Mouse (Mus musculus): Measurements from ENCODE around the gene Uqcrc1.

DNA sequence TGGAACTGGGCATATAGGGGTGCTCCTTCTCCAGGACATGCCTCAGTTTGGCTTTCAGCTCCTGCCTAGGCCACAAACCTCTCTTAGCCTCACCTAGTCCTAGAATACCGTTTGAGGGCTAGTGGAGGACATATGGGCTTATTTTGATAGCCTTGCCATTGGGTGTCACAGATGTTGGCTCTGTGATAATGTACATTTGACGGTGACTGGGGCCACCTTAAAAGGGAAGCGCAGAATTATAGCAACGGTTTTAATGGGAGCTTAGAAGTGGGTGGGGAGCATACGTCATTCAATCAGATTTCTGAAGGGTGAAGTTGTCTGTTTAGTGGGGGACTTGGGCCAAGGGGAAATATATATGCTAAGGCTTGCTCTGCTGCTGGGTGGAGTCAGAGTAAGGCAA lies 9.2 kb downstream of the Uqcrc1 start:
- TF ChIP-seq GATA1 (IDR thresholded peaks at IDR 0.05; ENCODE audit: borderline replicate concordance, low read length), result no peak
- TF ChIP-seq FLI1 (IDR thresholded peaks at IDR 0.05; ENCODE audit: low read length), result no peak
